Mouse (Mus musculus) megakaryocyte, embryonic 14.5 days (primary cell): ENCODE data around the gene Ifit1bl2.
A peak's percentile ranks its signal among the peaks of the same experiment; 100 is the strongest.

ENCODE experiments used
- FLI1 ChIP-seq: IDR thresholded peaks from 2 replicates; pipeline ENCODE4 v1.6.1; 2012; ENCODE audit warnings: low read length, inconsistent platforms, mixed read lengths
- GATA1 ChIP-seq: IDR thresholded peaks from 3 replicates; pipeline ENCODE4 v1.6.1; 2012; ENCODE audit warnings: mixed read lengths, low read length, inconsistent platforms, borderline replicate concordance

GRCm38 (mm10) chr19:34656511-34657298 lies 16.2 kb upstream of the Ifit1bl2 start:
- peak; percentile 68; the same call in 1 of the 3 replicates for TF ChIP-seq GATA1
- TF ChIP-seq FLI1: no peak
